9 mouse cellular contexts compared by ENCODE assay signal in genomic region chr10:5786923-5787322, GRCm38 (mm10). TPM values are rescaled to one million over a fixed set of nuclear protein-coding genes. Genes with fewer than 3 reads are reported as not detected.
A peak's percentile ranks its signal among the peaks of the same experiment; 100 is the strongest.
DNase-seq lines count a peak whose midpoint lies in the region; ATAC-seq lines count a peak whose summit lies in the region.
"Had no signal": no experiment of that assay in that cellular context is flagged by ENCODE, and none has a peak within 500 bp of the region (broad histone marks: within the 10 kb centered on the region; RNA-seq: fewer than 3 reads in every experiment).

No protein-coding gene starts in this region.

- H3K9me3 ChIP-seq in kidney, embryonic 16.5 days (ENCODE audit: low read length): no peaks in the 10 kb centered on the region
- no peaks in the 10 kb centered on the region for H3K9me3 ChIP-seq in heart, embryonic 12.5 days (replicated peaks)
- H3K9me3 ChIP-seq: liver, embryonic 15.5 days; stomach, embryonic 15.5 days had no signal

- H3K4me3 ChIP-seq in kidney, embryonic 16.5 days (ENCODE audit: low read length): no peak overlapping the region
- H3K4me3 ChIP-seq in heart, embryonic 12.5 days: no peak overlapping the region
- H3K4me3 ChIP-seq: liver, embryonic 15.5 days; stomach, embryonic 15.5 days had no signal

- no peak overlapping the region for H3K9ac ChIP-seq in kidney, embryonic 16.5 days (replicated peaks; ENCODE audit: low read length)
- H3K9ac ChIP-seq in heart, embryonic 12.5 days: no peak overlapping the region
- H3K9ac ChIP-seq: liver, embryonic 15.5 days; stomach, embryonic 15.5 days had no signal

- H3K27ac ChIP-seq in kidney, embryonic 16.5 days (ENCODE audit: low read length): no peak overlapping the region
- H3K27ac ChIP-seq in heart, embryonic 12.5 days (ENCODE audit: poor library complexity, severe bottlenecking): no peak overlapping the region
- H3K27ac ChIP-seq: liver, embryonic 15.5 days; stomach, embryonic 15.5 days had no signal

- no peaks in the 10 kb centered on the region for H3K4me1 ChIP-seq in kidney, embryonic 16.5 days (ENCODE audit: insufficient read depth, low read length)
- H3K4me1 ChIP-seq in heart, embryonic 12.5 days (replicated peaks): no peaks in the 10 kb centered on the region
- H3K4me1 ChIP-seq: liver, embryonic 15.5 days; stomach, embryonic 15.5 days had no signal

- no peak overlapping the region for H3K4me2 ChIP-seq in kidney, embryonic 16.5 days (replicated peaks; ENCODE audit: low read depth, low read length)
- no peak overlapping the region for H3K4me2 ChIP-seq in heart, embryonic 12.5 days
- H3K4me2 ChIP-seq: liver, embryonic 15.5 days; stomach, embryonic 15.5 days had no signal

- no peaks in the 10 kb centered on the region for H3K27me3 ChIP-seq in kidney, embryonic 16.5 days (ENCODE audit: insufficient read depth, low read length)
- no peaks in the 10 kb centered on the region for H3K27me3 ChIP-seq in heart, embryonic 12.5 days (replicated peaks)
- H3K27me3 ChIP-seq: stomach, embryonic 15.5 days had no signal

- 24% methylated on average over 4 of the region's 4 CpGs for WGBS in kidney, embryonic 16.5 days
- 18% methylated on average over 4 of the region's 4 CpGs for WGBS in heart, embryonic 12.5 days

- no peak for ATAC-seq in kidney, embryonic 16.5 days (ENCODE audit: low FRiP score, low TSS enrichment)
- ATAC-seq in hematopoietic stem cell, adult 5-6 weeks (replicated peaks in 1 of 2; ENCODE audit: insufficient read depth in 1 of 2, low FRiP score in 2 of 2, low TSS enrichment in 1 of 2, low read depth in 1 of 2, poor library complexity in 2 of 2, severe bottlenecking in 2 of 2): peak; percentile 82 to 93
- no peak for ATAC-seq in heart, embryonic 12.5 days (ENCODE audit: insufficient number of reproducible peaks, low FRiP score)

- peak; percentile 51 for DNase-seq in kidney, postnatal 10 days
- DNase-seq in CD4-positive helper T cell, adult 2 months (ENCODE audit: low read depth, low spot score): peak; percentile 10
- peak; percentile 48 for DNase-seq in ES-CJ7 (ENCODE audit: low read depth, low spot score)
- peak; percentile 25 for DNase-seq in right cerebral cortex, postnatal 14 days

- H3K36me3 ChIP-seq in kidney, embryonic 16.5 days (ENCODE audit: insufficient read depth, low read length): no peaks in the 10 kb centered on the region
- no peaks in the 10 kb centered on the region for H3K36me3 ChIP-seq in heart, embryonic 12.5 days
- H3K36me3 ChIP-seq: liver, embryonic 15.5 days; stomach, embryonic 15.5 days had no signal

RNA-seq across cellular contexts. Expression of gene Fbxo5, which starts 18.5 kb away (rescaled TPM):
- polyA plus RNA-seq in kidney, embryonic 16.5 days (2015; fragmentation: Nextera tagmentation; extraction: Ambion mirVana): 73.7 and 79.4 TPM in 2 replicates
- total RNA-seq in hematopoietic stem cell, adult 5-6 weeks (2017): 36.9 and 37.1 TPM in 2 replicates
- 49.0 and 50.9 TPM in 2 replicates for polyA plus RNA-seq in heart, embryonic 12.5 days (2016; fragmentation: Nextera tagmentation; extraction: Ambion mirVana)

RNA-seq across cellular contexts. Expression of gene Mtrf1l, which starts 36.8 kb away (rescaled TPM):
- 13.5 and 14.2 TPM in 2 replicates for polyA plus RNA-seq in kidney, embryonic 16.5 days (2015; fragmentation: Nextera tagmentation; extraction: Ambion mirVana)
- 33.5 and 41.7 TPM in 2 replicates for total RNA-seq in hematopoietic stem cell, adult 5-6 weeks (2017)
- 9.2 and 15.0 TPM in 2 replicates for polyA plus RNA-seq in heart, embryonic 12.5 days (2016; fragmentation: Nextera tagmentation; extraction: Ambion mirVana)

Comparison
In these comparisons a context has a peak if more than half of its experiments do, and no peak if none do; other contexts are left out.
1. ATAC-seq: peak in hematopoietic stem cell, adult 5-6 weeks (2 of 2); none in kidney, embryonic 16.5 days (single experiment) and heart, embryonic 12.5 days (single experiment).
2. Peak in every context shown above with its lines, with median percentiles within 50 percentile points of each other: DNase-seq.